Mouse (Mus musculus) frontal cortex, postnatal 36 days (tissue): ENCODE results near the gene Pou4f1.
"Not testable (repeated sequence)": the region's sequence is repeated elsewhere in the genome, so short reads cannot be mapped to it uniquely, and the experiment has no call there.

ENCODE experiments used
- DNase-seq, 2 experiments: peaks; one replicate each; pipeline ENCODE4 v3.0.0; 2022; ENCODE audit warnings: low spot score in 2 of 2

The Pou4f1 gene

DNA sequence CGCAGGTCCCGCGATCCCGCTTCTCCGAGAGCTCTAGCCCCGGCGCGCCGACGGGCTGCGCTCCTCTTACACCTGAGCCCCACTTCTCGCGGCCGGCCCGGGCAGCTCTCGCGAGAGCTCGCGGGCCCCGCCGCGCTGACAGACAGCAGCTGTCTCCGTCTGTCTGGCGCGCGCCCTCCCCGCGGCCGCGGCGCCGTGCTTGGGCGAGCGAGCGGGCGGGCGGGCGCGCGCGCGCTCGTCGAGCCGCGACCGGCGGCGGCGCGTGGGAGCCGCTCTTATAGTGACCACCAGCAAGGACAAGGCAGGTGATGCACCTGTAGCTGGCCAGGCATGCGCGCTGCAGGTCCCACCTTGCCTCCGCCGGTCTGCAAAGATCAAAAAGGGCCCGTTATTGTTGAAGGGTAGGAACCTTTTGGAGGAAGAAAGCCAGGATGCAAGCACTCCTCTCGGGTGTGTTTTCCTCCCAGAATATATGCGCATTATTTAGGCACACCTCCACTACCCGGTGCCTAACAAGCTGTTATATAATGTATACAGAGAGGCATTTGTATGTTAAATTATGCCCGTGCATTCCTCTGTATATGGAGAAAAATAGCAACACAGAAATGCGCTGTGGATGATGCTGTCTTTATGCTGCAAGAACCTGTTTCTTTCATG is at the start of gene Pou4f1:
Gene Pou4f1 (minus strand): TSS at position 34 of the 657 bp plus-strand sequence.
- no peak for DNase-seq

DNA sequence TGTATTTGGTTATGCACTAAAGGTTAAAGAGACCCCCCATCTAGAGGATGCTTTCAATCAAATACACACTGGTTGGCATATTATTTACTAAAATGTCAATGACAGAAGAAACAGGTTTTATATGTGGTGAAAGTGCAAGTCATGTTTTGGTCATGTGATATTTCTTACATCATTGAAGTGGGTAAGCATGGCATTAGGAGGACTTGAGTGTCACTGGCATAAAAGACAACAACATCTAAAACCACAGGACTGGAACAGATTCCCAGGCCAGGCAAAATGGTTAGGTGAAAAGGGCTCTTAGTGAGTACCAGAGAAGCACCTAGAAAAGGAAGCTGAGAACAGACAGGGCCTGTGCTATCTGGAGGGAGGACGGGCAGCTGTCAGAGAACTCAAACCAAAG is 43.9 kb upstream of the Pou4f1 start:
- no peak for DNase-seq

DNA sequence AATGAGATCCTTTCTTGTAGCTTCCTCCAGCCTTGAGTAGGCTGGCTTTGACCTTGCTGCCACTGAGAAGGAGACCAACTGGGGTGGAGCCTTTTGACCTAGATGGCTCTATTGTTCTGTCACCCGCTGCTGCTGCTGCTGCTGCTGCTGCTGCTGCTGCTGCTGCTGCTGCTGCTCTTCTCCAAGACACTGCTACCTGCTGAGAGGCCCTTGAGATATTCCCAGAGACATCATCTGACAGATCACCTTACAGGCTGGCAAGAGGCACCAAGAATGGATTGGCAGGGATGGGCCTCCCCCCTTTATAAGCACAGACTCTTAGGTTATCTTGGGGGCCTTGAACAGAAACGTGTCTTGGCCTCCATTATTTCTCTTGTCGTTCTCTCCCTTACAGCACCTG is 35.0 kb upstream of the Pou4f1 start:
- not testable (repeated sequence) for DNase-seq

DNA sequence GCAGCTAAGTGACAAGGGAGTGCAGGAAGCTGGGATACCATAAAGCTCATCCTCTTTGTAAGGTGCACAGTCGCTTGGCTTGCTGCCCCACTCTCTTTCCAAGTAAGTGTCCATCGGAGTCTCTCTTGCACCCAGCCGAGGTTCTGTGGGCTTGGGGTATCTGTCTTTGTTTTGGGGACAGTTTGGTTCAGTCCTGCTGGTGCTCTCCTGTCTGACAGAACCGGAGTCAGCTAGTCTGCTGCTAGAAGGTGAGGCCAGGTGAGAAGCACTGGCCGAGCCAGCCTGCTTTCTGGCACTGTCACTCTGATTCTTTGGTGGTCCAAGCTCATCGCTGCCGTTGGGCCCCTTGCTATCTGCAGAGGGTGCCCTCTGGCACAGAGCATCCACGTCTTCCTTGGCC is 12.0 kb upstream of the Pou4f1 start:
- DNase-seq: no peak

DNA sequence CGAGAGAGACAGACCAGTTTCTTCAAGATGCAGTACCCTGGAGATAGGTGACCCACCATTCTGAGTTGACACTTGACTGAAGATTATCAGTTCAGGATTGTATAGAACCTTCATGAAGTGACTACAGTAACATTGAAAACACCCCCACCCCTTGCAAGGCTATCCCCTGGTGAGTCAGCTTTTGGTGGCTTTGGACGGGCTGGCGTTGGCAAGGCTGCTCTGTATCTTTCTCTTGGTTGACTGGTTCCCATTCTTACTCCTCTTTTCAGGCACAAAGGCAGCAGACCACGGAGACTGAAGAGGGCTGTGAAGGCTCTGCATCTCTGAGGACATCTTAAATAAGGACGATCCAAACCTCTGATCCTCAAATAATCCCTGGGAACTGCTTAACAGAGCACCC is 10.8 kb upstream of the Pou4f1 start:
- DNase-seq: no peak

DNA sequence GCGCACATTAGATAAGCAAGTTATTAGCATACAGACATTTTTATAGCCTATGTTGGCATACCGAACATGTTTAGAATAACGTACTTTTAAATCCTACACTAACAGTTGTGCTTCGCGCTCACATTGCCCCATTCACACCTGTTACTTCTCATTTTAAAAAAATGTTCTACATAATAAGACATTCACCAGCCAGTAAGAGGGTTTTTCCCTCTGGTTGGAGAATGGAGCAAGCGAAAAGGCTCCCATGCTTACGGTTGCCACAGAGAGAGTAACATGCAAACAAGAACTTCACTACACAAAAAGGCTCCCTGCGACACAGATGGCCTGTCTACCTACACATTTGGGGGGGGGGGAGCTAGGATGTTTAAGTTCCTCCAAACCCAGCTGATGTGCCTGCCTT is 9.8 kb upstream of the Pou4f1 start:
- DNase-seq: no peak

DNA sequence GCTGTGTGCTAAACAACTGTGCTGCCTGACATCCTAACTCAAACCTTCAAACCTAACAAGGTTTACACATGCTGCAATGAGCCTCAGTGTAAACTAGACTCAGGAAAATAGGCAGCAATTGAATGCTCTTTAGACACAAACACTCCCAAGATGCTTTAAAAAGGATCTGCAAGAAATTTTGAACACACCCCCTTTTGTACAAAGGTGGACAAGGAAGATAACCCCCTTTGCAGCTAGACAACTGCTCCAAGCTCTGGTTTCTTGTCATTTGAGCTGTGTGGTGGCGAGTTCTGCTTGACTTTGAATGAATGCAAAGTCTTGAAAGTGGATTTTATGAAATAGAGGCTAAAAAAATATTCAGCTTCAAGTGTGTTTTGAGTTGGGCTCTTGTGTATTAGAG is 7.6 kb upstream of the Pou4f1 start:
- no peak for DNase-seq

DNA sequence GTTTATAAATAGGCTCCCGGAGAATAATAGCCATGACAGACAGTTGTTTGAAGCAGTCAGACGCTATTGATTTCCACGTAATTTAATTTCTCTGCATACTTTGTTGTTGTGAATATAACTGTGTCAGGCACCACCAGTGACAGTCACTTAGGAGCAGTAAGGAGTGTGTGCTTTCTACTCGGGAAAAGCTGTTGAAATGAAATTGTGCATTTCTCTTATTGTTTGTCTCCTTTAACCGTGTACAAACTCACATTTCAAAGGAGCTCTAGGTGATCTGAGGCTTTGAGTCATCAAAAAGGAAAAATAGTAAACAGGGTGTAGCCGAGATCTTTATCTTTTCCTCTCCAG is 798 bp upstream of the Pou4f1 start:
- no peak for DNase-seq

DNA sequence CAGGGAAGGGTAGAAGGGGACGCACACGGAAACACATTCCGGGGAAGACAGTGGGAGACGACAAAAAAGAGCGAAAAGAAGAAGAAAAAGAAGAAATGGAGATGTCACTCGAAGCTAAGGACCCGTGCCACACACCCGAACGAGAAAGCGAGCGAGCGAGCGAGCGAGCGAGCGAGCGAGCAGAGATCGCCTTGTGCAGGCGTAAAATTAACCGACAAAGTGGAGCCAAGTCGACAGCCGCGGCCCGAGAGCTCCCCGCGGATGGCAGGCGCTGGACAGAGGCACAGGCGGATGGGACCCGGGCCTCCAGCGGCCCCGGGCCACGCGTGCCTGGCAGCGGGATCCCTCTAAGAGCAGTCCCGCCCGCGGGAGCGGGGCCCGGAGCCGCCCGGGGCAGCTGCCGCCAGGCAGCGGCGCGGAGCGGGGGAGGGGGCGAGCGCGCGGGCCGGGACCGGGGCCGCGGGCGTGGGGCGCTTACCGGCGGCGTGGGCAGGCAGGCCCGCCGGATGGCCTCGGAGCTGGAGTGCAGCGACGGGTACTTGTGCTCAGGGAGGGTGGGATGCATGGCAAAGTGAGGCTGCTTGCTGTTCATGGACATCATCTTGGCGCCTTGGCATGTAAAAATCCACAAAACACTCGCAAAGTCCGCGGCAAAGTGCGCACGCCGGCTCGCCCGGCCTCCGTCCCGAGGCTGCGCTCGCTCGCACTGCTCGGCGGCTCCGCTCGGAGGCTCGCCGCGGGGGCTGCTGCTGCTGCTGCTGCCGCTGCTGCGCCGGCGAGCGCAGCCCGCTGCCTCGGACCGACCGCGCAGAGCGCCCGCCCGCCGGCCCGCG is 450 bp downstream of the Pou4f1 start:
- DNase-seq: no peak

DNA sequence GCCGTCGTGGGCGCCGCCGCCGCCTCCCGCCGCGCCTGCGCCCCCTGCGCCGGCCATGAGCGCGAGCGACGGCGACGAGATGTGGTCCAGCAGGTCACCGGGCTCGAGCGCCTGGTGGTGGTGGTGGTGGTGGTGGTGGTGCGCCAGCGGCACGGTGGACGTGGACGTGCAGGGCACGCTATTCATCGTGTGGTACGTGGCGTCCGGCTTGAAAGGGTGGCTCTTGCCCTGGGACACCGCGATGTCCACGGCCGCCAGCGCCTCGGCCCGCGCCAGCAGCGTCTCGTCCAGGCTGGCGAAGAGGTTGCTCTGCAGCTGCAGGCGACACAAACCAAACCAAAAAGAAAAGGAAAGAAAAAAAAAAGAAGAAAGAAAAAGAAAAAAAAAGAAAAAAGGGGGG is 1.2 kb downstream of the Pou4f1 start:
- no peak for DNase-seq

DNA sequence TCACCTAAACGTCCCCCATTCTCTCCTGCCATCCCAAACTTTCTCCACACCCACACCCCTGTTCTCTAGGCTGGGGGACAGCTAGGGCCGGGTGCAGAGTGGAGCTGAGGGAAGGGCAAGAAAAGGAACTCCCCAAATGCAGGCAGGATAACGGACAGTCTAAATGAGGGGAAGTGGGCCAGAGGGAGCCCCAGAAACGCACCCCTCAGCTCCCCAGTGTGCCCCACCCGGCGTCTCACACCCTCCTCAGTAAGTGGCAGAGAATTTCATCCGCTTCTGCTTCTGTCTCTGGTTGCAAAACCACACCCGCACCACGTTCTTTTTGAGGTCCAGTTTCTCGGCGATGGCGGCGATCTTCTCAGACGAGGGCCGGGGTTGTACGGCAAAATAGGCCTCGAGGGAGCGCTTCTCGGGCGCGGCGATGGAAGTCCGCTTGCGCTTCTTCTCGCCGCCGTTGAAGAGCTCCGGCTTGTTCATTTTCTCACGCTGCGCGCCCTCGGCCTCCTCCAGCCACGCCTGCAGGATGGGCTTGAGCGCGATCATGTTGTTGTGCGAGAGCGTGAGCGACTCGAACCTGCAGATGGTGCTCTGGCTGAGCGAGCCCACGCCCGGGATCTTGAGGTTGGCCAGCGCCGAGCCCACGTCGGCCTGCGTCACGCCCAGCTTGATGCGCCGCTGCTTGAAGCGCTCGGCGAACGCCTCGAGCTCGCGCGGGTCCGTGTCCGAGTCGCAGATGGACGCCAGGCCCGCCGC is 2.1 kb downstream of the Pou4f1 start:
- DNase-seq: no peak

DNA sequence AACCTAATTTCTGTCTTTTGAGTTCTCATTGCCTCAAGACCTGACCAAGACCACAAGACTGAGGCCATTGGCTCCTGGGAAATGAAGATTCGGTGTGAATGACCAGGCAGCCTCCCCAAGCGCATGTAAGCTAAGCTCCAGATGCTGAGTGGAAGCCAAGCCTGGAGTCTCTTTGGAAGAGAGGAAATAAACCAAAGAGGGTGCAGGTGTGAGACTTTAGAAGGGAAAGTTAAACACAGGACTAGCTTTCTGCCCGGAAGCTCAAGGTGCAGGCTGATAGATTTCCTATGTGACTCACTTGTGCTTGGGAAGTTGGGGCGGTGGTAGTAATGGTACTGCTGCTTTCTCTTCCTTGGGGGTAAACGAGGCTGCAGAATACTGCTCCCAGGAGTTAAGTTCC is 3.0 kb downstream of the Pou4f1 start:
- DNase-seq: no peak

DNA sequence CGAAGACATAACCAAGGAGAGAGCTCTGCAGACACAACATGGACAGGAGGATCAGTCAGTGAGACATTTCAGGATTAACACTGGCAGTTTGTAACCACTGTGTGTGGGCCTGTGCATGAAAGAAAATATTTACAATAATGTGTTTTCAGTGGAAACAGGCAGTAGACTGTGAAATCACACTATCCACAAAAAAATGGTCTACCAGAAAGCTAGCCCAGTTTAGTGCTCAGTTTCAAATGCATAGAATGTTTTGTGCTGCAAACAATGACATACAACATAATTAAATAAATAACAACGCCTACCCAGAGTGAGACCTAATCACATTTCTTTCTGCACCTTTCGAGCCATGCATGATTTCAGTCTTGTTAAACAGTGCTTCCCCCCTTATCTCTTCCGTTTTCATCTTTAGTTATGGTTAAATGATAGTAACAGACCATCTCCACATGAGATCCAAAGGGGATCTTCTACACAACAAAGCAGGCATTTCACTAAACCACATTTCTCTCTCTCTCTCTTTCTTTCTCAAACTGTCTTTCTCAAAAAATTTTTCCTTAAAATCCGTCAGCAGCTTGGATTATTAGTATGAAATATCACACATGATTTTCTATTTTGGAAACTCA is 4.1 kb downstream of the Pou4f1 start:
- no peak for DNase-seq

DNA sequence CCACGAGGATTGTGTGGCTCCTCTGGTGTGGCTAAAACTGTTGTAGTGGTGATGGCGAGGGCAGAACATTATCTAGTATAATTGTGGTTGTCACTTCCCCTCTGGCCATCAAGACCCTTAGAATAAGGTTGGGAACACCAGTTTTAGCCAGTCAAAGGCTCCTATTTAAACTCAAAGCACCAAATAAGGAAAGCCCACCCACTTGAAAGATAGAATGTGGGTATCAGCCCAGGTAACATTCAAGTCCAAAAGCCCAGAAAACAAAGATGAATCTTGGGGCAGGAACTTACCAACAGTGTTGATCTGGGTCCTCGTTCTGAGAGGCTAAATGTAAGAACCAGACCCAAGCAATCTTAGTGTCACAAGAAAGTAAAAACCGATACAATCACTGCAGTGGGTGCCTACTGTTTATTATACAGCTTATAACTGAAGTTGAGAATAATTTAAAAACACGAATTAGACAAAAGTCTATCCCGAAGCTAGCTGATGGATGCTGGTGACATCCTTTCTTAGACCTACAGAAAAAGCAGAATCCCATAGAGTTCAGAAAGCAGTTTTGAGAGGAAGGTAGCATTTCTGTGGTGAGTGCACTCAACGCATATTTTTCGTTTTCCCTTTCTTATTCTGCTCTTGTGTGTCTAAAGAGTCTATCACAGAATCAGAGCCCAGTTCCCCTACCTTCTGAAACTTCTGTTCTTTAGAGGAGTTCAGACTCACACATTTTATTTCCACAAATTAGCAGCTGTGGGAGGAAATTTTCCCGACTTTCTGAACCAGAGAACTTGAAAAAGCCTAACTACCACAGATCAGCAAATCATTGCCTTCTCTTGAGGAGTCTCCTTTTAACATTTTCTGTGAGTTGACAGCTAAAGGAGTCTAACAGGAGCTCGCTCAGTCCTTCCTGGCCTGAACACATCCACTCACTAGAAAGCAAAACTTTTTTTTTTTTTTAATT is 6.2 kb downstream of the Pou4f1 start:
- no peak for DNase-seq

DNA sequence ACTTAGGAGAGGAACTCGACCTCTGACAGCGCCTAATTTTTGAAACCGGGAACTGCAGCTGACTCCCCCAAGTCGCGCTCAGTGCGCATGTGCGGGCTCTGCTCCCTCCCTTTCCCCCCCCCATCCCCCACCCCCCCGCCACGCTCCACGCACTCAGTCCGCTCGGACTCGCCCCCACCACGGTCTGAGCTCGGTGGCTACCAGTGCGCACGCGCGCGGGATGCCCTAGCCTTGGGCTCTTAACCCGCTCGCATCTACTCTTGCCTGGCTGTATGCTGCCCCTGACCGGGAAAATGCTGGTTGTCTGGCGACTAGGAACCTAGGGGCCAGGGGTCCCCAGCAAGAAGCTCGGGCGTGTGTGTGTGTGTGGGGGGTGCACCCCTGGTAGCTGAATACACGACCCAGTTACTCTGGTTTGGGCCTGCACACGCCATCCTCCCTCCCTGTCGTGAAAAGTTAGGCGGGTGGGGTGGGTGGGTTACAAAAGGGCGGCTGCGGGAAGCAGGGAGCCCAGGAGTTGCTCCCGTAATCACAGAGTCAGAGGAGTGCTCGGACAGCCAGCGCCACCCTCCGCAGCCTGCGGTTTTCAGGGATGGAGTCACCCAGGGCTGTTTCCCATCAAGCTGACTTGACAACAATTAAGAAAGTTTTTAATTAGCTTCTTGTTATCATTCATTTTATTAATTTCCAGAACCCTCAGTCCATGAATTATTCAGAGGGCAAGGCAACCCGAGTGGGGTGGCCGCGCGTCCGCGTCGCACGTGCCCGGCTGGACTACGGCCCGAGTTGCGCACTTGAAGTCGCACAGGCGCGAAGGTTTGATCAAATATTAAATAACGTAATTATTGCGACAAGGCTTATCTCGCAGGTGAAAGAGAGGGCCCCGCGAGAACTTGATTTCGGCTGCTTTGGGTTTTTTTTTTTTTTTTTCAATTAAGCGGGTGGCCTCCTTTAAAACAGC is 7.2 kb downstream of the Pou4f1 start:
- DNase-seq: no peak

DNA sequence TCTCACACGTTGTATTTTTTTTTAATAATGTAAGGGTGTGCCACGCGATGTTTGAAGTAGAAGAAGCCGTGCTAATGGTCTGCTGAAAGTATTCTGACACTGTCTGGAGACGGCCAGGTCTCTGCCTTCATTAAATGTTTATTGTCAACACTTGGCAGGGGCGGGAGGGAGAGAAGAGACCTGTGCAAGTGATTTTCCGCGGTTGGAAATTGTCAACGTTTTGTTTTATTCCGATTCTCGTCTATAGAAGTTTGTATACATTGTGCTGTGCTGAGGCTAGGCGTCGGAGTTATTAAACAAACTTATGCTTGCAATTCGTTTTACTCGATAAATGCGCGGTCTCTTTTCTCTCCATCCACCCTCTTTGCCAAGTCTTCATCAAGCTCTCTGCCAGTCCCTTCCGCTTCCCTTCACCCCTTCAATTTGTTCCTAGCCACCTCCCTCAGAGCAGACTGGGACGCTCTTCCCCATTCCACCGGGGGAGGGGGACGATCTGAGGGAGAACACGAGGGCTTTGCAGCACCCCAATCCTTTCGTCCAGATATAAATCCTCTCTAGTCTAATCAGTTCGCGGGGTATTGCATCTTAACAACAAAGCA is 8.2 kb downstream of the Pou4f1 start:
- DNase-seq: no peak

DNA sequence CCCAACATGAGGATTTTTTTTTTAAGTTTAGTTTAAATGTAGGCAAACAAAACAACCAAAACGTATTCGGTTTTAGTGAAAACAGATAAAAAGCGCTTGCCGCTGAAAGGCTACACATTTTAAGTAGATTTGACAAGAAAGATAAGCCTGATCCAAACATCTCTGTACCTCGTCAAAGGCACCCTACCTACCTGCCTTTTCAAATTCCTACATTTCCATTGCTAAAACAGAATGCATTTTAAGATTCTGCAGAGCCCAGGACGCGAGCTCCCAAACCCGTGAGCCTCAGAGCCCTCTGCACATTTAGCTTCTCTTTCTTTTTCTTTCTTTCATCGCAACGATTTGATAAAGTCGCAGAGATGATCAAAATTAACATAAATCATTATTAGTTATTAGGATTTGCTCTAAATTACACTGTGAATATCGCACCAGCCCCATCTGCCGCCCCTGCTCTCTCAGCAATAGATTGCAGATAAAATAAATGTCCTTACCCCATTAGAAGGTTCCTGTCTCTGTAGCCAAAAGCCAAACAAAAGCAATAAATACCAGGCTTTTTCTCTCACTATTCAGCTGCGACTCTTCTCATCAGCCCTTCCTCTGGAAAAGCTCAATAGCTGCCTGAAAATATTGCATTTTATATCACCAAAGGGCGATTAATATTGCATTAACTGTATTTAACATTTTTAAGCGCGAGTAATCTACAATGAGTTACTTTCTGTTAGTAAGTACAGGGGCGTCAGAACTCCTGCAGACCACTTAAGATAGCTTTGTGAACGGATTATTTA is 8.9 kb downstream of the Pou4f1 start:
- no peak for DNase-seq

DNA sequence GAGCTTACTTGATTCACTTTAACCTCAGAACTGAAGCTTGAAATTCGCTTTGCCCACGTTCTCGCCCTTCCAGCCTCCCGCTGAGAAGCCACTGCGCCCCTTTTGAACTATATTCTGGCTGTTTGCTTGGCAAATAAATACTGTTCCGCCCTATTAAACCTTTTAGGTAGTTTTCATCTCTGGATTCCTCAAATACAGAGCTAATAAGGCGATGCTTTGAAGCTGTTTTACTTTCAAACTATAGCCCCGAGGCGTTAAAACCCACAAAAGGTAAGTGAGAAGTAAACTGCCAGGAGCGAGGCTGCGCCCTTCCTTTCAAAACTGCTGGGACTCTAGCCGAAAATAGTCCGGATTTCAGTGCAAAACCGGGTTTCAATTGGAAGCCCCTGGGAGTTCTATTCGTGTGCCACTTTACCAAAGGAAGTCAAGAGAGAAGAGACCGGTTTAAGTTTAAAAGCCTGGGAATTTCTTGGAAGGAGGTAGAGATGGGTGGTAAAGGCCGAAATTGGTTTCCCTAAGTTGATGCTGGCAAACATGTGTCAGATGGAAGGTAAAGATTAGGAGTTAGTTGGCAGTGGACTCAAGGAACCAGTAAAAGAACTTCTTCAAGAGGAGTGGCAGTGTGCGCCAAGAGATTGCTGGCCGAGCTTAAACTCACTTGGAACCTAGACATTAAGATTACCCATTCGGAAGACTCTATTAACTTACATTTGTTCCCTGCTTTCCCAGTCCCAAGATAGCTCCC is 9.7 kb downstream of the Pou4f1 start:
- no peak for DNase-seq
